Mouse (Mus musculus) heart, adult 2 months (tissue): ENCODE measurements around the gene Mia.

Source experiments
- CTCF ChIP-seq: fragments of 200-600 bp; IDR thresholded peaks from 2 replicates; pipeline ENCODE4 v1.8.1; 2022; ENCODE audit warnings: antibody characterized with exemption, mild to moderate bottlenecking, moderate library complexity
- POLR2A ChIP-seq: fragments of 200-500 bp; IDR thresholded peaks from 2 replicates; pipeline ENCODE4 v1.6.1; 2011; ENCODE audit warnings: mild to moderate bottlenecking, low read depth, low read length, control low read depth; ENCODE audit not compliant: insufficient read depth

GRCm38 (mm10) chr7:27182498-27182897 is 1.5 kb upstream of the Mia start:
- no peak for TF ChIP-seq CTCF
- TF ChIP-seq POLR2A = no peak
